Mouse (Mus musculus): Measurements from ENCODE around the gene Kctd7. TPM values are rescaled to one million over a fixed set of nuclear protein-coding genes. Genes with fewer than 3 reads are reported as not detected.
A peak's percentile ranks its signal among the peaks of the same experiment; 100 is the strongest.

The Kctd7 gene
- polyA plus RNA-seq, 1 experiment: 5.5 TPM

DNA sequence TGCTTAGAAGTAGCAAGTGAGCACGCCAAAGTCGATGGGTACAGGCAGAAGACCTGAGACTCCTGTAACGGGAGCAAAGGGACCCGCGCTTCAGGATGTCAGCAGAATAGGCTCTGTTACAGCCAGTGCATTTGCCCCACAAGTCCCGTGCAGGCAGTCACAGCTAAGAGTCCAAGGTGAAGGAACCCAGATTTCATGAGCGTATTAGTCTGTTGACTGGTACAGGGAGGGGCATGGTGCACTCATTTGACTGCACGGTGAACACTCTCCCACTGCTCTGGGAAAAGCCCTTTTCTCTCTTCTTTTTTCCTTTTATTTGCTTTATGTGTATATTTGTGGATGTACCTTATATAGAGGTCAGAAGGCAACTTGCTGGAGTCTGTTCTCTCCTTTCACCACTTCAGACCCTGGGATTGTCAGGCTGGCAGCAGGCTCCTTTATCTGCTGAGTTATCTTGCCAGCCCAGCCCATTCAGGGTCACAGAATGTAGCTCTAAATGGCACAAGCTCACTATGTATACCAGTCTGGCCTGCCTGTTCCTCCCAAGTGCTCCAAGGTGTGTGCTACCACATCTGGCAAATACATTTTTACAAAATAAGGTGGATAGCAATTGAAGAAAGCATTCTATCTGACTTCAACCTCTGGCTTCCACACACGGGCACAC, 39.7 kb downstream of the Kctd7 start:
- TF ChIP-seq FLI1 (IDR thresholded peaks at IDR 0.05; ENCODE audit: low read length) (no peak), GATA1 (IDR thresholded peaks at IDR 0.05; ENCODE audit: borderline replicate concordance, low read length) (no peak)
- Histone ChIP-seq H3K4me1 (peaks cover 86% of the 10 kb centered on the region), H3K36me3 (replicated peaks; ENCODE audit: low read length) (peaks cover 79% of the 10 kb centered on the region), H3K4me3 (replicated peaks) (peak overlapping the region; percentile 46), H3K9me3 (no peaks in the 10 kb centered on the region), H3K27me3 (replicated peaks) (no peaks in the 10 kb centered on the region)

GRCm38 (mm10) chr5:130185312-130185711, 40.7 kb downstream of the Kctd7 start:
- Histone ChIP-seq H3K36me3 (replicated peaks; ENCODE audit: low read length) (peaks cover 85% of the 10 kb centered on the region), H3K4me3 (replicated peaks) (no peak overlapping the region), H3K4me1 (peaks cover 81% of the 10 kb centered on the region), H3K9me3 (no peaks in the 10 kb centered on the region), H3K27me3 (replicated peaks) (no peaks in the 10 kb centered on the region)
- TF ChIP-seq FLI1 (IDR thresholded peaks at IDR 0.05; ENCODE audit: low read length): no peak
- TF ChIP-seq GATA1 (IDR thresholded peaks at IDR 0.05; ENCODE audit: borderline replicate concordance, low read length): no peak

- H3K36me3 ChIP-seq (replicated peaks; ENCODE audit: low read length): peaks cover 91% of the 10 kb centered on the region
- peaks cover 71% of the 10 kb centered on the region for H3K4me1 ChIP-seq
- no peaks in the 10 kb centered on the region for H3K27me3 ChIP-seq (replicated peaks)
- no peak for TF ChIP-seq FLI1 (IDR thresholded peaks at IDR 0.05; ENCODE audit: low read length)
- TF ChIP-seq GATA1 (IDR thresholded peaks at IDR 0.05; ENCODE audit: borderline replicate concordance, low read length): no peak
- H3K4me3 ChIP-seq (replicated peaks): no peak overlapping the region
- H3K9me3 ChIP-seq: no peaks in the 10 kb centered on the region
Measured at GRCm38 (mm10) chr5:130187383-130187782, 42.7 kb downstream of the Kctd7 start.

- H3K36me3 ChIP-seq (replicated peaks; ENCODE audit: low read length): peaks cover 97% of the 10 kb centered on the region
- no peaks in the 10 kb centered on the region for H3K27me3 ChIP-seq (replicated peaks)
Measured at GRCm38 (mm10) chr5:130190909-130191308, 46.2 kb downstream of the Kctd7 start.

GRCm38 (mm10) chr5:130191865-130192264, 47.2 kb downstream of the Kctd7 start:
- peaks cover 68% of the 10 kb centered on the region for H3K4me1 ChIP-seq

More at GRCm38 (mm10) chr5:130190909-130191308, 46.2 kb downstream of the Kctd7 start:
- TF ChIP-seq GATA1 (IDR thresholded peaks at IDR 0.05; ENCODE audit: borderline replicate concordance, low read length): no peak
- TF ChIP-seq FLI1 (IDR thresholded peaks at IDR 0.05; ENCODE audit: low read length): no peak
- Histone ChIP-seq H3K9me3 (no peaks in the 10 kb centered on the region), H3K4me1 (peaks cover 68% of the 10 kb centered on the region), H3K4me3 (replicated peaks) (no peak overlapping the region)

GRCm38 (mm10) chr5:130192356-130192944, 47.8 kb downstream of the Kctd7 start:
- H3K4me1 ChIP-seq: peaks cover 70% of the 10 kb centered on the region
- no peak overlapping the region for H3K4me3 ChIP-seq (replicated peaks)
- H3K36me3 ChIP-seq (replicated peaks; ENCODE audit: low read length): peaks cover 100% of the 10 kb centered on the region
- no peaks in the 10 kb centered on the region for H3K9me3 ChIP-seq
- TF ChIP-seq FLI1 (IDR thresholded peaks at IDR 0.05; ENCODE audit: low read length): no peak
- no peaks in the 10 kb centered on the region for H3K27me3 ChIP-seq (replicated peaks)

More at GRCm38 (mm10) chr5:130191865-130192264, 47.2 kb downstream of the Kctd7 start:
- TF ChIP-seq GATA1 (IDR thresholded peaks at IDR 0.05; ENCODE audit: borderline replicate concordance, low read length) (no peak), FLI1 (IDR thresholded peaks at IDR 0.05; ENCODE audit: low read length) (no peak)
- no peak overlapping the region for H3K4me3 ChIP-seq (replicated peaks)
- H3K27me3 ChIP-seq (replicated peaks): no peaks in the 10 kb centered on the region
- no peaks in the 10 kb centered on the region for H3K9me3 ChIP-seq
- H3K36me3 ChIP-seq (replicated peaks; ENCODE audit: low read length): peaks cover 100% of the 10 kb centered on the region

GRCm38 (mm10) chr5:130193760-130194159, 49.1 kb downstream of the Kctd7 start:
- no peak for TF ChIP-seq GATA1 (IDR thresholded peaks at IDR 0.05; ENCODE audit: borderline replicate concordance, low read length)
- TF ChIP-seq FLI1 (IDR thresholded peaks at IDR 0.05; ENCODE audit: low read length): no peak
- Histone ChIP-seq H3K4me3 (replicated peaks) (no peak overlapping the region), H3K27me3 (replicated peaks) (no peaks in the 10 kb centered on the region), H3K36me3 (replicated peaks; ENCODE audit: low read length) (peaks cover 100% of the 10 kb centered on the region), H3K9me3 (no peaks in the 10 kb centered on the region), H3K4me1 (peaks cover 71% of the 10 kb centered on the region)

DNA sequence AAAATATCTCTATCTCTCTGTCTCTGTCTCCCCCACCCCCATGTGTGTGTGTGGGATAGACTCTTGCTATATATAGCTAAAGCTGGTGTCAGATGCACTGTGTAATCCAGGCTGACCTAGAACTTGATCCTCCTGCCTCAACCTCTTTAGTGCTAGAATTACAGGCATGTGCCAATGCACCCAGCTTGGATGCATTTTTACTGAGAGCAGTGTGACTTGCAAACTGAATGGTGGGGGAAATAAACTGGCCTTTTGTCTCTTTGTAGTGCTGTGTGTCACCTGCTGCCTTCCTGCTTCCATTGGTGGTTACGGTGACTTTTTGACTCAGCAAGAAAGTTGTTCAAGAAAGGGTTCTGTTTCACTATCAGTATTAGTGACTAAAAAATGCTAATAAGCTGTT, 51.6 kb downstream of the Kctd7 start:
- Histone ChIP-seq H3K9me3 (no peaks in the 10 kb centered on the region), H3K36me3 (replicated peaks; ENCODE audit: low read length) (peaks cover 100% of the 10 kb centered on the region), H3K4me1 (peaks cover 63% of the 10 kb centered on the region), H3K4me3 (replicated peaks) (peak overlapping the region; percentile 71), H3K27me3 (replicated peaks) (no peaks in the 10 kb centered on the region)
- TF ChIP-seq GATA1 (IDR thresholded peaks at IDR 0.05; ENCODE audit: borderline replicate concordance, low read length) (no peak), FLI1 (IDR thresholded peaks at IDR 0.05; ENCODE audit: low read length) (no peak)

DNA sequence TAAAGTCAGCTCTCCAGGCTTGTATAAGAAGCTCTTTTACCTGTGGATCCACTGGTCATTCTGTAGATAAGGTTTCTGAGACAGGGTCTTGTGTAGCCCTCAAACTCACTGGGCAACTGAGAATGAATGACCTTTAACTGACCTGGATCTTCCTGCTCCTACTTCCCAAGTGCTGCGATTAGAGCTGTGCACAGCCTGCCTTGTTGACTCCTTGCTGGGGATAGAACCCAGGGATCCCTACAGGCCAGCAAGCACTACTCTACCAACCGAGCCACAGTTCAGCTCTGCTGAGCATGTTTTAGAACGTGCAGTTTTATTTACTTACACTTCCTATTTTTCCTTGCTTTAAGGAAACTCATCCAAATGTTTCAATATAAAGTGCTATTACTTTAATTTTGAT, 52.8 kb downstream of the Kctd7 start:
- no peaks in the 10 kb centered on the region for H3K9me3 ChIP-seq
- peaks cover 57% of the 10 kb centered on the region for H3K4me1 ChIP-seq
- H3K36me3 ChIP-seq (replicated peaks; ENCODE audit: low read length): peaks cover 98% of the 10 kb centered on the region
- no peak overlapping the region for H3K4me3 ChIP-seq (replicated peaks)
- no peaks in the 10 kb centered on the region for H3K27me3 ChIP-seq (replicated peaks)
- TF ChIP-seq GATA1 (IDR thresholded peaks at IDR 0.05; ENCODE audit: borderline replicate concordance, low read length) (no peak), FLI1 (IDR thresholded peaks at IDR 0.05; ENCODE audit: low read length) (no peak)

- no peak overlapping the region for H3K4me3 ChIP-seq (replicated peaks)
- H3K27me3 ChIP-seq (replicated peaks): no peaks in the 10 kb centered on the region
- H3K9me3 ChIP-seq: no peaks in the 10 kb centered on the region
- peaks cover 96% of the 10 kb centered on the region for H3K36me3 ChIP-seq (replicated peaks; ENCODE audit: low read length)
- peaks cover 61% of the 10 kb centered on the region for H3K4me1 ChIP-seq
- no peak for TF ChIP-seq GATA1 (IDR thresholded peaks at IDR 0.05; ENCODE audit: borderline replicate concordance, low read length)
- TF ChIP-seq FLI1 (IDR thresholded peaks at IDR 0.05; ENCODE audit: low read length): no peak
Measured at GRCm38 (mm10) chr5:130197981-130198380, 53.3 kb downstream of the Kctd7 start.
